Mouse (Mus musculus) hematopoietic stem cell, adult 5-6 weeks (primary cell): Measurements from ENCODE around the gene Irak3. TPM values are rescaled to one million over a fixed set of nuclear protein-coding genes. Genes with fewer than 3 reads are reported as not detected.
A peak's percentile ranks its signal among the peaks of the same experiment; 100 is the strongest.

Experiments
- ATAC-seq, 2 experiments: fragments of 125-278 bp in 1 of 2; replicated peaks in 1 of 2; 2 replicates each; pipeline ENCODE4 v1.8.0; 2016 to 2017; ENCODE audit warnings: inconsistent platforms in 2 of 2, mild to moderate bottlenecking in 2 of 2, moderate number of reproducible peaks in 2 of 2, low read depth in 1 of 2, moderate TSS enrichment in 1 of 2; ENCODE audit not compliant: low FRiP score in 2 of 2, poor library complexity in 2 of 2, severe bottlenecking in 2 of 2, insufficient read depth in 1 of 2, low TSS enrichment in 1 of 2
- total RNA-seq: library from RNA; stranded (forward); fragments of 172-1452, 232-1000 nt; gene quantifications from 2 replicates; pipeline ENCODE4 v1.2.3, GENCODE M21; 2017

The Irak3 gene
- total RNA-seq, 1 experiment from 2014 or later: 19.2 TPM

DNA sequence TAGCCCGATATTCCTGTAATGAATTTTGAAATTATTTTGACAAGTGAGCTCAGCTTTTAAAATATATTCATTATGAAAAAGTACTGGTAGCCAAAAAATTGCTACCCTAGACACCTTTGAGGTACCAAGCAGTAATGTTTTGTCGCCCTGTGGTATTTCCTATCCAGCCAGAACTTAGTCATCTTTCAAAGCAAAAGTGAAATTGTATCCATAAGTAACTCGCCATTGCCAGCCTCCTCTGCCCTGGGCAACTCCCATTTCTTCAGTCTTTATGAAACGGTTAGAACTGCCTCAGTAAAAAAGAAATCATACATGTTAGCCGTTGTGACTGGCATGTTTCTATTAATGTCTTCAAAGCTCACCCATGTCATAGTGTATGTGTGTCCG, 7.6 kb upstream of the Irak3 start:
- peak; percentile 17 to 51; a peak in 2 of 4 replicates for ATAC-seq

DNA sequence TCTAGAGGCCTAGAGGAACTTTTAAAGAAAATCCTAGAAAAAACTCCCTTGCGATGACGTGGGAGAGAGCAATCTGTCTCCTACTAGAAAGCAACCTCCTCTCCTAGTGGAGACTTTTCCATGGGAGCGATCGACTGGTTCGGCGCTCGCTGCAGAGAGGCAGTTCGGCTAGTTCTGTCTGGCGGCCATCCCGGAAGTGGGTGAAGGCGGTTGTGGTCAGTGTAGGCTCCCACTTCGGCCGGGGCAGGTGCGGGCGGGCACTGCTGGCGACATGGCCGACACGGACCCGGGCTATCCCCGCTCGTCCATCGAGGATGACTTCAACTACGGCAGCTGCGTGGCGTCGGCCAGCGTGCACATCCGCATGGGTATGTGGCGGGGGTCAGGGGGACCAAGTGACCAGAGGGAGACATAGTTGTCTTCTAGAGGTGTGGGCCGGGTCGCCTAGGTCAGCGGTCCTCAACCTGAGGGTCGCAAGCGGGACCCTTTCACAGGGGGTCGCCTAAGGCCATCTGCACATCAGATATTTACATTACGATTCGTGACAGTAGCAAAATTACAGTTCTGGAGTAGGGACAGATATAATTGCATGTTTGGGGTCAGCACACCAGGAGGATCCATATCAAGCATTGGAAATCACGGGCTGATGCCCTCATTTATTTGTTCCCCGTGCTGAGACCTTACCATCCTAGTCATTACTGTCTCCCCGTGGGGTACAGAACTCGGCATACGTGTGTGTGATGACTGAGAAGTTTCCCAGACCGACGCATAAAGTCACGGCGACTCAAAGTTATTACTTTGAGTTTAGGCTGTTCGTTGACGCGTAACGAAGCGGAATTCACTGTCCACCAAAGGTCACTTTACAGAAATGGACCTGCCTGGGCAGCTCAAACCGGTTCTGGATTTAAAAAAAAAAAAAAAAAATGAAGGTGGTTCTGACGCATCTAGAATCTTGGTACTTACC, 6.9 kb upstream of the Irak3 start:
- ATAC-seq: peak; percentile 83 to 87

DNA sequence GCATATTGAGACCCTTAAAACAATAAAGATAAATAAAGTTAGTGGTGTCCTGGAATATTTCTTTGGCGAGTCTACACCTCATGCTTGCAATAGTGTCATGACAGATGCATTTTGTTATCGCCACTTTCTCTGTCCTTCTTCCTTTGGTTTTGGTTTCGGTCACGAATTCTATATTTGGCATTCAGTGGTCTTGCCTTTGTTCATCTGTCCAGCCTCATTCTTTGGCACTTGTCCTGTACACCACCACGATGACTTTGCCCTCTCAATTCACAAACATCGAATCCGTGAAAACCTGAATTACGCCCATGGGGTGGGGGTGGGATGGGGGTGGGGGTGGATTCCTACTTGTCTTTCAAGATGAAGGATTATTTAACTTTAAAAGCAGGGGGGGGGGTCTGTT, 6.1 kb upstream of the Irak3 start:
- no peak for ATAC-seq

DNA sequence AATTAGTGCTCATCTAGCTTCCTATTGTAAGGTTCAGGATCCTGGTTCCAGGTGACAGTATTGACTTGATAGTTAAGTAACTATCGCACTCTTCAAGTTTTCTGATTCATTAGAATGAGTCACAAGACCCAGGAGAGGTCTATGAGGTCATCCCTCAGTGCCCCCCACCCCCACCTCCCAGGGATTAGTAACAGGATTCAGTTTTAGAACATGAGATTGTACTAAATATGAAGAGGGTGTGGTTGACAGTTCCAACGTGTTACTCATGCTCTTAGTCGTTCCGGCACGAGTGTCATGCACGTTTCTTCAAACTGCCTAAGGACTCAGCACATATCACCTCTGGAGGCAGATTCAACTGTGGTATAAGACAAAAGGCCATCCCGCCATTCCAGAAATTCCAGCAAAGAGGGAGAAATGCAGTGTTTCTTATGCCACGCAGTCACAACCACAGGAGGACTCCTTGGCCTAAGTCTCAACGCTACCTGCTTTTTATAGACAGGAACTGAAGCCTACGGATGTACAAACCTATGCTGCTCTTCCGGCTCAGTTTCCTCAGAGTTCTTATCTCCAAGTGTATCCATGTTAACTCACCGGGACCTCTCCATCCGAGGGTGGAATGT, 2.8 kb upstream of the Irak3 start:
- ATAC-seq: no peak

DNA sequence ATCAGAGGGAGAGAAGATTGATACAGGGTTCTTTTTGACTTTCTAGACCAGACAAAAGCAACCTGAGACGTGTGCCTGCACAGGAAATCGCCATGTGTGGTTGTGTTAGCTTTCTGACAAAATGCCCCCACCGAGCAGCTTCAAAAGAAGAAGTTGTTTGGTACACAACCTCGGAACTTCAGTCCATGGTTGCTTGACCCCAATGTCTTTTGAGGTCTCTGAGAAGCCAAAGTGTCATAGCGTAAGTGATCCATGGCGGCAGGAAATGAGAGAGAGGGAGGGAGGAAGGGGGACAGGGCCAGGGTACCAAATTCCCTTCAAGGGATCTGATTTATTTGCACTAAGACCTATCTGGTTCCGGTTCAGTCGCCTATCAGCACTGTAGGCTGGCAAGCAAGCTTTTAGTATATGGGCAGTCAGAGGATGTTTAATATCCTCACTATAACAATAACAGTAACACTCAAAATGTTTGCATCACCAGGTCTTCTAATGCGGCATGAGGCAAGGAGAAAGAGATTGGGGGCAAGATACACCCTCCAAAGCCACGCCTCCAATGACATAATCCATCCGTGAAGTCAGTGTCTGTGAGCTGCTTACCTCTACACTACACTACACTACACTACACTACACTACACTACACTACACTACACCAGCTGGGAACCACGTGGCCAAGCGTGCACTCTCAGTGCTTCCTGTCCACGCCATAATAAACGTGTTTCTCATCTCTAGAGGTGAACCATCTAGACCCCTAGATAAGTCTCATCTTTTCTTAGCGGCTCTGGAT, 729 bp upstream of the Irak3 start:
- peak in 1 of 2 experiments; percentile 50; a peak in 2 of 4 replicates for ATAC-seq

DNA sequence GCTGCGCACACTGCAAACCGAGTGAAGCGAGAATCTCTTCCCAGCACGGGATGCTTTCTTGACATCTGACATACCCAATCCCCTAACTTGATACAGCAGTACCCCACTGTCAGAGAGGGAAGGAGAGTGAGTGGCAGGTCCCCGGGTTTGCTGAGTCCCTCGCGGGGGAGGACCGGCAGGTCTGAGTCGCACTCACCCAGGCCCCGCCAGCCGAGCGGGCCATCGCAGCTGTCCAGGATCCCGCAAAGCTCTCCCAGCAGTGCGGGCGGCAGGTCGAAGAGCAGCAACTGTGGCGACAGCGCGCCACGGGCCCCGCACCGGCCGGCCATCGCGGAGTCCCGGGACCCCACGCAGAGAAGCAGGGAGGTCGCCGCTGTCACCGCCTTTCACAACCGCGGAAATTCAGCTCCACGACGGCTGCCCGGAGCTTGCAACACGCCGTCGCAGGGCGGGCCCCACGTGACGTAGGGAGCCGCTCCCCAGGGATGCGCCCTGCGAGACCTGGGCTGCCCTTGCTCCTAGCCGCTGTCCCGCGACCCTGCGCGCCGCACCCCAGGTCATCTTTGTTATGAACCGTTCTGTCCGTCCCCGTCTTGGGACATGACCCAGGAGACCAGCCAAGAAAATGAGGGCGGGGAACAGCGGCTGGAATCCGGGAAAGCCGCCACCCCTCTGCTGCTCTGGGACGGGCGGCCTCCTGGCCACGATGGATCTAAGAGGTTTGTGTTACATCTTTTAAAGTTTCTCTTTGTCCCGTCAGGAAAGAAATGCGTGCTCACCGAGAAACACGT, 604 bp downstream of the Irak3 start, which contains the start of gene Tmbim4:
Gene Tmbim4, plus strand, starts transcription at position 460 of the 791 bp plus-strand sequence.
- ATAC-seq: peak; percentile 50 to 71; a peak in 3 of 4 replicates

DNA sequence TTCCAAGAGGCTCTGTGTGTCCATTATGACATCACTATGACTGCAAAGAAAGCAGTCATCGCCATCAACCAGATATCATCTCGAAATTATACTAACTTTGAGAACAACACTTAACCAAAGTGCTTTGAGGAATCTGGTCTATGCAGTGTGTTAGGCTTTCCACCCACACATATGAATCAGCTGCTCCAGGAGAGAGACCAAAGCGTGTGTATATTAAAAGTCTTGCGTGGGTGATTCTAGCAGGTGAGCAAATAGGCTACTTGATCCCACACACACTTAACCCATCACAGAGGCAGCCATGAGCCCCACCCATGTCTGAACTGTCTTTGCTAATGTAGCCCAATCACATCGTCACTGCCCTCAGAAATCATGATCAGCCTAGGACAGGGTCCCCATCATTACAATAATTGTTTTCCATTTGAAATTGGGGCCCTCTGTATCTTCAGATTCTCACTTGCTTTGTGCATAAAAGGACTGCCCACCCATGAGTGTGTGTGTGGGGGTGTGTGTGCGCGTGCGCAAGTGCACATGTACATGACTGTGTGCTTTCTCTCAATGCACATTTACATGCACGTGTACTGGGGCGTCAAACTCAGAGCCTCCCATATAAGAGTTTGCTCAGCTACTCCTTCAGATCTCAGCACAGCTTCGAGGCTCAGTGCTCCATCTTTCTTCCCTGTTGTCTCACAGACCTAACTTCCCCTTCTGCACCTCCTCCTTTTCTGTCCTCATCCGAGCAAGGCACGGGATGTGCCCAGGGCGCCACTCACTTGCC, 4.7 kb downstream of the Irak3 start:
- no peak for ATAC-seq

DNA sequence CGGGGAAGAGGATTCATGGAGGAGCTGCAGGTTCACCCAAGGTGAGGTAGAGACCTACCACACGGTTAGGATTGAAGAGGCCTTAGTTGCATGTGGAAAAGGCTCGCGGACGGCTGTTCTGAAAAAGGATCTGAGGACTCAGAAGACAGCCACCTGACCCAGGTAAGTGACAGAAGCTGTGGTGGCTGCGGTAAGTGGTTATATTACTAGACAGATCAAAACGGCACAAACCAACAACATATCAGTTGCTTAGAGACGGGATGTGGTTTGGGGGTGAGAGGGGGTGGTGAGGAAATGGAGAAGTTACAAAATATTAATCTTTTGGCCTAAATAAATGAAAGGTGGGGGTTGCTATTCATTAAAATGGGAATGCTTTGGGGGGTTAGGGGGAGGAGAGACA, 8.7 kb downstream of the Irak3 start:
- peak; percentile 72 to 83 for ATAC-seq

DNA sequence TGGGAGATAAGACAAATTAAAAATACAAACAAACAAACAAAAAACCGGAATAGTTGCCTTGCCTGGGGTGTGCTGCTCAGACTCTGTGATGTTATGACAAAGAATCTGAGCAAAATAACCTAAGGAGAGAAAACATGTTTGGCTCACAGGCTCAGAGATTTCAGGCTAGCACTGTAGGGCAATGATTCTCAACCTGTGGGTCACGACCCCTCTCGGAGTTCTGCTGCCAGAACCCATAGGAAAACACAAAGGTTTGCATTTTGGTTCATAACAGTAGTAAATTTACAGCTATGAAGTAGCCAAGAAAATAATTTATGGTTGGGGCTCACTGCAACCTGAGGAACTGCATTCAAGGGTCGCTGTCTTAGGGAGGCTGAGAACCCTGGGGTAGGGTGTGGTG, 9.7 kb downstream of the Irak3 start:
- no peak for ATAC-seq

DNA sequence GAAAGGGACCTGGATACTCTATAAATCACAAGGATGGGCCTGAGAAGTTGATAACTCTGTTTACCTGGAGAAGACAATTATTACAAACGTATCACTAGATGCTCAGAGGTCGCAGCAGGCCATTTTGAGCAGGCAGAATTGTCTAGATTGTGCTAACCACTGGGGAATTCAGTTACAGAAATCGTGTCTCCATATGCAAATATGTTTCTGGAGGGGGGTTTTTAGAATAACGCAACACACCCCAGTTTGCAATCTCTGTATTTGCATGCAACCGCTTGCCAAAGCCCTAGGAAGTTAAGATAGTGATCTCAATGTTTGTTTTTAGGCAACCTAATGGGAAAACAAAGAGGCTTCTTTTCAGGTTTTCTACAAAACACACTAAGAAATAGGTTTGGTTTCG, 10.8 kb downstream of the Irak3 start:
- ATAC-seq: no peak

DNA sequence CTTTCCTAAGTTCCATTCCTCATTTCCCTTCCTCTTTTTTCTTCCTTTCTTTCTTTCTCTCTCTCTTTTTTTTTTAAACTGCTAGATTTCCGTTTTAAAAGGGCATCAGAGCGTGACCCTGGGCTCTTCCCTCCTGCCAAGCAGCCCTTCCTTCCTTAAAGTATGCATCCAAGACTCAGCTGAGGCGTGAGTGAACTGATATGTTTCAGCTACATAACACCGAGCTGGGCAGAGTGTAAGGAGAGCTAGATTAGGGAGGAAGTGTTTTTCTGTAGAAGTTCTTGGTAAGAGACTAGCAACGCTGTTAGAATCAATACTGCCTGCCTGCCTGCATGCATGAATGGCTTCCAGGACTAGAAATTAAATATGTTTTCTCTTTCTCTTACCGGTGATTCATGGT, 12.1 kb downstream of the Irak3 start:
- ATAC-seq: peak; percentile 30 to 34; a peak in 2 of 4 replicates

DNA sequence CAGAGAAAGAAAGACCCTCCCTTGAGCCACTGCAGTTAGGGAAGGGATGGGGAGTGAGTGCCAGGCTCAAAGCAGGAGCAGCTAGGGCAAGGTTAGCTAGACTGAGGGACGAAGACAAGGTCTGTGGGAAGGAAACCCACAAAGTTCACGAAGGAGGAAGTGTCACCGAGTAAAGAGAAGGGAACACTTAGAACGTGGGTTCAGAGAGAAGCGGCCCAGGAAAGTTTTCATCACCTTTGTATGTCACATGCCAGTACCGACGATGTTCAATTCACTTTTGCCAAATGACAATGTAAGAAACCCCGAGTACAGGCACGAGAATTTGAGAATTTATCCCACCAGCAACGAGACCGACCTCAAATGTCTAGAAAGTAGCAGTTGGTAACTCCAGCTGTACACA, 12.7 kb downstream of the Irak3 start:
- ATAC-seq: peak; percentile 70

DNA sequence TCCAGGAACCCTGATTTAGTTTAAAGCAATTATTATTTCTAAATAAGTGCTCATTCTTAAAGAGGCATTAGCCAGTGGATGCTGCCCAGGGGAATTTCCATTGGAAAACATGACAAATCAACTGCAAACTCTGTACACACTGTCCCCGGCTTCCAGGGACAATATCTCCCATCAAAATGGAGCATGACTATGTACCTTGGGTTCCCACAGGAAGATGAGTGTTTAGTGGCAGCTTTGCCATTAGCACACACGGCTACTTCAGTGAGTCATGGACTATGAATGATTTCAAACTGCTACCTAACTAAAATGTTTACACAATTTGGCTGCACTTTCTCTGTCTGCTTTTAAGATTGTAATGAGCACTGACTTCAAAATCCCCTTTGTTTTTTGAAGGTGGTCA, 13.4 kb downstream of the Irak3 start:
- no peak for ATAC-seq

DNA sequence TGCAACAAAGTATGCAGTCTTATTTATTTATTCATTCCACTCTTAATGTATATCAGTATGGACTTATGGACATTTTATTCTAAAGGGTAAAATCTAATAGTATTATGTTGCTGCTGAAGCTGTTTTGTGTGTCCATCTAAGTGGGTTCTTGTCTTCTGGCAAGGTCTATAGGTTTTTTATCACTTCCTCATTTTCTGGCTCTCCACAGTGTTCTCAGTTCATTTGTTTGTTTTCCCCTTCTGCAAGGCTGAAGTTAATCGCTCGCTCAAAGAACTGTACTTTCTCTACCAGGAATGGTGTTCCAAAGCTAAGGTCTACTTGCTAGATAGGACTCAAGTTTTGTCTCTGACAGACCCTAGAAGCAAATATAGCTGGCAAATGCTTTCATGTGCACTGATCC, 18.6 kb downstream of the Irak3 start:
- ATAC-seq: peak in 1 of 2 experiments; percentile 71; a peak in 2 of 4 replicates

DNA sequence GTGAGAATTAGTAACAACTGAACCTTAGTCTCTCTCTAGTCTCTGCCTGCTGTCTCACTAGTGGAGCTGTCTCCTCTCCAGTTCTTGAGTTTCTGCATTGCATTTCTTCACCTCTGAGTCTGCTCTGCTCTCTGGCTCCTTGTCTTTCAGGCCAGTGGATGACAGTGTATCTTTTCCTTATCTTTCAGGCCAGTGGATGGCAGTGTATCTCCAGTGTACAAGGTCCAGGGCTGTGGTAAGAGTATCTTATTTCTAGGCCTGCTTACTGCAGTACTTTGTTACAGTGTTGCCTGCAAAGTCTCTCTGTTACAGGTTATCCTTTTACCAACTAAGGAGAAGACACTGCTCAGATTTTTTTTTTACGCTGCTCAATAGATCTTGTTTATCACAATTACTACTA, 19.0 kb downstream of the Irak3 start:
- peak; percentile 62 to 84; a peak in 3 of 4 replicates for ATAC-seq

DNA sequence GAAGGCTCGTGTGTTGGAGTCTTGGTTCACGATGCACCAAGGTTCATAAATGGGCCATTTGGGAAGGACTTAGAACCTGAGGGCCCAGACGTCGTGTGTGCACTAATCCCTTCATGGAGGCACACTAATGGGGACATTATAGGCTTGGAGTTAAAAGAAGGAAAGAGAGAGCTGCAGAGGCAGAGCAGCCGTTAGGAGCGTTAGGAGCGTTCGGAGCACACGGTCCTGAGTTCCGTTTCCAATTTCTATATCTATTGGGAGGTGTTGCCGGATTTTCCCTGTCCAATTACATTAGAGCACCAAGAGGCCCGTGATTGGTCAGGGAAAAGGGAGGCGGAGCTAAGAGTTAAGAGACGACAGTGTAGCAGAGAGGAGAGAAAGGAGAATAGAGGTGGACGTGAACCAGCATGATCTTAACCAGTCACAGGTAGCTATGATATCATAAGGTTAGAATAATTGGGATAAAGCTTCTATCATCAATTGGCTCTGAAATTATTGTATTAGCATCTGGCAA, 27.7 kb downstream of the Irak3 start:
- ATAC-seq: no peak
